10 mouse cellular contexts compared by ENCODE assay signal in genomic region chr15:86917891-86918290, GRCm38 (mm10).
"Had no signal": no experiment of that assay in that cellular context is flagged by ENCODE, and none has a peak within 500 bp of the region (broad histone marks: within the 10 kb centered on the region; RNA-seq: fewer than 3 reads in every experiment).

No protein-coding gene starts in this region.

- H3K4me1 ChIP-seq: limb, embryonic 13.5 days; liver, embryonic 15.5 days had no signal

- DNase-seq: kidney, postnatal 14 days; left cerebral cortex, postnatal 4 days; lung, adult 2 months; lung, postnatal 36 days; right cerebral cortex, adult 18-20 months; right cerebral cortex, postnatal 25 days; thymus, postnatal 4 days had no signal

- H3K27ac ChIP-seq: limb, embryonic 13.5 days; liver, embryonic 15.5 days; midbrain, embryonic 13.5 days had no signal

- H3K27me3 ChIP-seq: limb, embryonic 13.5 days; liver, embryonic 15.5 days had no signal

- H3K4me3 ChIP-seq: limb, embryonic 13.5 days; liver, embryonic 15.5 days; midbrain, embryonic 13.5 days had no signal
